Mouse (Mus musculus): ENCODE measurements around the gene Arhgap45.

- TF ChIP-seq CTCF (IDR thresholded peaks at IDR 0.05) (no peak), EP300 (IDR thresholded peaks at IDR 0.05) (no peak)
These were observed 27.6 kb downstream of the Arhgap45 start for GRCm38 (mm10) chr10:80044087-80044486.

Data from lung, postnatal 0 days (tissue).